Mouse (Mus musculus) gastrocnemius, postnatal 14 days (tissue): ENCODE measurements around the gene Akap13. TPM values are rescaled to one million over a fixed set of nuclear protein-coding genes. Genes with fewer than 3 reads are reported as not detected.

Source experiments
- DNase-seq: peaks from one replicate; pipeline ENCODE4 v3.0.0; 2021; ENCODE audit warnings: mixed read lengths
- intact Hi-C: fragments of 180-260 bp; cut with DNase I; formaldehyde crosslinking; loops from one replicate; pipeline ENCODE4 v1.15.1; 2025; ENCODE audit warnings: low total_unique reads
- total RNA-seq, 2 experiments: library from RNA; stranded (reverse); gene quantifications; 2 replicates each; pipeline ENCODE4 v1.2.3; 2021

Gene Akap13
- total RNA-seq, 2 experiments from 2014 or later, result 65.0 to 73.0 TPM

DNA sequence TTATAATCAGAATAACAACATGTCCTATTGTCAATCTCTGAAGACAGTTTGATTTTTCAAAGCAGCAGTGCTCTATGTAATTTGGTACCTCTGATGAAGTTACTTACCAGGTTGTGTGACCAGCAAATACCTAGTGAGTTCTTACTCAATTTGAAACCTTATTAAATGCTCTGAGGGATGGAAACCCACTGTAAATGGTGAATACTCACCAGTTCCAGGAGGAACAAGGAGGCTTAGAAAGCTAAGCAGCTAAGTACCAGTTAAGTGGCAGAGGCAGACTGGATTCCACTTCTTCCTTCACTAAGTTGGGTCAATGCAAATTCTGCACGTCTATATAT is 231.5 kb downstream of the Akap13 start:
- DNase-seq, result no peak
- intact Hi-C loops, result no loop called here

GRCm38 (mm10) chr7:75688144-75688543 is 232.8 kb downstream of the Akap13 start:
- intact Hi-C loops, result no loop called here

DNA sequence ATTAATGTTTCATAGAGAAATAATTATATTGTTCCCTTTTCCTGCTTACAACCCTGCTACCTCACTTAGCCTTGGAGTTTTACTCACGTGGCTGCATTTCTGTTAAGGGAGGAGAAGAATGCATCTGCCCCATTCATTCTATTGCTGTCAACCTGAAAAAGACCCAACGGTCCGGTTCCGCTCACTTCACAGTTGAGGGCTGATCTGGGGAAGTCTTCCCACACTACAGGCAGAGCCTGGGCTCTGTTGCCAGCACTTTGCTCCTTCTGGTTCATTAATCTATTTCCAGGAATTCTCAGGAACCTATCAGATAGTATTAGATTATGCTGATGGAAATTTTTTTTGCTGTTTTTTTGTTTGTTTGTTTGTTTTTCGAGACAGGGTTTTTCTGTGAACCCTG is 239.4 kb downstream of the Akap13 start:
- intact Hi-C loops, result no loop called here
- no peak for DNase-seq

More at GRCm38 (mm10) chr7:75688144-75688543, 232.8 kb downstream of the Akap13 start:
- DNase-seq, result no peak

- no peak for DNase-seq
- intact Hi-C loops, result no loop called here
Observed at GRCm38 (mm10) chr7:75699836-75700235, 244.5 kb downstream of the Akap13 start.

GRCm38 (mm10) chr7:75700771-75701345 is 245.5 kb downstream of the Akap13 start:
- intact Hi-C loops, result no loop called here
- DNase-seq, result no peak

- intact Hi-C loops, result no loop called here
- no peak for DNase-seq
Observed at GRCm38 (mm10) chr7:75701761-75702160, 246.4 kb downstream of the Akap13 start.

DNA sequence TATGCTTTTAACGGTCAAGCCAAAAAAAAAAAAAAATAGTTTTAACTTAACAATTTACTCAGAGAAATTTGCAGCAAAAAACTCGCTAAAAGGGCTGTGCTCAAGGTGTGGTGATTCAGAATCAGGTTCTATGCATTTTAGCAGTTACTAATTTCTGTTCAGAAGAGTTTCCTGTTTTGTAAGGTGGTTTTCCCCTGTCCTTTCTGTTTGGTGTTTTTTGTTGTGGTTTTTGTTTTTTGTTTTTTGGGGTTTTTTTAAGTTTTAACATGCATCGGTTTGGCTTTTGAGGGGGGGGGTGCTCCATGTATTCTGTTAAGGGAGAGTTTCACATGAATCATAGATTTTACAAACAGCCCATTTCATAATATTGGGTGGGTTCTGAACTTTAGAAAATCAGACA is 247.0 kb downstream of the Akap13 start:
- no peak for DNase-seq
- intact Hi-C loops, result no loop called here

DNA sequence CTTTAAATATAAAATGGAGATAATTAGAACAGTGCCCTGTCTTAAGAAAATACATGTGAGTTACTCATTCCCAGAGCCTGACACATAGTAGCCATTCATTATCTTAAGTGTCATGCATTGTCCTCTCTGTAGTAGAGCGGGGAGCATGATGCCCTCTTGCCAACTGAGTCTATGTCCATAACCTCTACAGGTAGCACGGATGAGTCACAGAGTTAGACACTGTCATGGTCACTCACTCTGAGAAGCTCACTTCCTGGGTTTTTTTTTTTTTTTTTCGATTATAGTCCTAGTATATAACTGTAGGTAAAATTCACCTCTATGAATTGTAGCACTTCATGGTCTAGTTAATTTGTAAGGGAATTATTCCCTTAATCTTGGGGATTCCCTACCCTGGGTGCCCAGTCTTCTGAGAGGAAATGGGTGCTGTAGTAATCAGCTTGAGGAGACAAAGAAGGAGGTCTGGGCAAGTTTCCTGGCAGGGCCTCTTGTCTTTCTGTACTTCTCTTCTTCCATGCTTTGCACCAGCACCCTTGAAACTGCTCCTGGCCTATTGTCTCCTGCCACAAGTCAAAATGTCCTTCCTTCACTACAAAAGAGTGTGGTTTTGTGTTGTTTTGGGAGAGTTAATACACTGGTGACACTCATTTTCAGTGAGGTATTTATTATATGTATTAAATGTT is 247.8 kb downstream of the Akap13 start:
- intact Hi-C loops, result no loop called here
- no peak for DNase-seq

GRCm38 (mm10) chr7:75704862-75705261 is 249.5 kb downstream of the Akap13 start:
- DNase-seq, result no peak
- intact Hi-C loops, result no loop called here

DNA sequence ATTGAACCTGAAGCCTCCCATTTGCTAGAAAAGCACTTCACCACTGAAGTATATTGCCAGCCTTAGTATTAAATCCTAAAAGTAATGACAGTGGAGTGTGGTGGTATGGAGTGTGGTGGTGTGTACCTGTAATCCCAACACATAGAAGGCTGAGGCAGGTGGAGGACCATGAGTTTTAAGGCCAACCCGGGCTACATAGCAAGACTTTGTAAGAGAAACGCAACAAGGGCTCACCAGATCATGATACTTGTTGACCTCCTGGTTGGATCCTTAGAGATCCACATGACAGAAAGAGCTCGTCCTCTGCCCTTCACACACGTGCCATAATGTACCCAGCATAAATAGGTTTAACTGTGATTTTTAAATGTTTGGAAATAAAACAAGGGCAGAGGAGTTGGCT is 254.6 kb downstream of the Akap13 start:
- no peak for DNase-seq
- intact Hi-C loops, result no loop called here

DNA sequence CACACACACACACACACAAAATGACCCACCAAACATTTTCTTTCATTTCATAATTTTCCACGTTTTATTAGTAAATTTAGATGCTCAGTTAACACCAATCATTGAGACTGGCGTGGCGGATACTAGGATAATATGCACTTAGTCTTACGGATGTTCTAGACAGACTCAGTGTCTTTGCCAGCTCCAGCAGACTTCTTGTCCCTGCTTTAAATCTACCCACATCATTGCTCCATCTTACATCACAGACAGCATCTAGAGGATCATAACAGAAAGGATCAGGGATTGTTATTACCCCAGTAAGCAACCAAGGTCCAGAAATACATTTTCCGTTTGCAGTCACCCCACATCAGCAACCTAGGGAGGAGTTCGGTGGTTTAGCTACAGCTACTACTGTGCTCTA is 255.6 kb downstream of the Akap13 start:
- intact Hi-C loops, result no loop called here
- no peak for DNase-seq

DNA sequence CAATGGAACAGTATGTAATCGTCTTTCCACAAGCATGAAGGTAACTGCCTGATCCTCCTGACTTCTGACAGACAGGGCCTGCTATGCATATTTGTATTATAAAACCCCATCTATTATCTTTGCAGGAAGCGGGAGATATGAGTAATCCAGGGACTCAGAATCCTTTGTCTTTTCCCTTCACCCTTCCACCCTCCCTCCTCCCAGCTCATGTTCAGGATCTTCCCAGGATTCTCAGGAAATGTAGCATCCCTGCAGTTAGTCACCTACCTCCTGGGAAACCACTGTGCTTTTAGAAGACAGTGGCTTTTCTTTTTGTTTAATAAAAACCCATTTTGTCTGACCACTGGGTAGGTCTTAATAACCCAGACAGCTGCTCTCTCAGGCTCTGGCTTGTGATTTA is 256.1 kb downstream of the Akap13 start:
- intact Hi-C loops, result no loop called here
- no peak for DNase-seq

GRCm38 (mm10) chr7:75712808-75713207 is 257.5 kb downstream of the Akap13 start:
- intact Hi-C loops, result no loop called here
- DNase-seq, result no peak

GRCm38 (mm10) chr7:75713959-75714358 is 258.6 kb downstream of the Akap13 start:
- intact Hi-C loops, result no loop called here
- no peak for DNase-seq

- intact Hi-C loops, result no loop called here
- DNase-seq, result no peak
Observed at GRCm38 (mm10) chr7:75715026-75715425, 259.7 kb downstream of the Akap13 start.

DNA sequence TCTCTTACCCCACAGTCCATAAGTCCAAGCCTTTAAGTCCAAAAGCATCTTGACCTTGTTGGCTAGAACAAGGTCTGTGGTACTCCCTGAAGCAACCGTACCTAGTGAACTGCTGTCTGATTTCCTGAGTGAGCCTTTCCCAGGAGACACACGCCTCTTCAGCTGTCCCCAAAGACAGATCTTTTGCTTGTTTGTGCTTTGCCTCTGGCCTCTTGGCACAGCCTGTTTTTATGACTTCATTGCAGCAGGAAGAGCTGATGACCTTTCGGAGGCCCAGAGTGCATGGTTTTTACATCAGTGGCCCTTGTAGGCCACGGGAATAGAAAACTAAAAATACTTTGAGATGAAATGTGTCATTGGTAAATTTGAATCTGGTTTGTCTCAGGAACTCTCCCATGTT is 260.6 kb downstream of the Akap13 start:
- intact Hi-C loops, result no loop called here

DNA sequence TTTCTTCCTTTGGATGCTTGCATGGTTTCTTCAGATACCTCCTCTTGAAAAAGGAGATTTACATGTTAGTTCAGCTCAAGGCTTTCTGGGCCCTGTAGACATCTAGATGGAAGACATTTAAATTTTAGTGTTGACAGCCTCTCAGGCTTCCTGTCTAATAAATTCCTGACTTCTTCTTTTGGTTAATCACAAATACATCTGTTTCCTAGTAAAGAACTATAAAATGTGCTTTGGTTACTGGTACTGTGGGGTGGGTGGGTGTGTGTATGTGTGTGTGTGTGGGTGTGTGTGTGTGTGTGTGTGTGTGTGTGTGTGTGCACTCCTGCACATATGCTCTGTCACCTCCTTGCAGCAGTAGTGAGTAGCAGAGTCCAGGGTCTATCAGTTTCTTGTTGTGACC is 262.0 kb downstream of the Akap13 start:
- intact Hi-C loops, result no loop called here
- DNase-seq, result no peak

More for the DNA sequence above, 260.6 kb downstream of the Akap13 start:
- DNase-seq, result peak; percentile 35

DNA sequence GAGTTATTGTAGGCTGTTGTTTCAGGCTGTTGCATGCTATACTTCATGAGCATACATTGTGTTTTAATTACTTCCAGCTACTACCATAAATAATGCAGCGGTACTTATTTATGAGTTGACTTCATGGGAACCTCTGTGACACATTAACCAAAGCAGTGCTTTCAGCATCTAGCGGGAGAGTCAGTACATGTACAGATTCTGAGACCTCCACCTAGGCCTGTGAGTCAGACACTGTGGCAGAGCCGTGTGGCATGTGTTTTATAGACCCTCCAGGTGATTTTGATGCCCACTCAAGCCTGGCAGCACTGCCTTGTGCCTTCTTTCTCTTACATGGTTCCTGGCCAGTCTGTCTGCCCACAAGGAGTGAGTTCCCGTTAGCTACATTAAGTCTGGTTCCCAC is 266.0 kb downstream of the Akap13 start:
- DNase-seq, result no peak
- intact Hi-C loops, result no loop called here

DNA sequence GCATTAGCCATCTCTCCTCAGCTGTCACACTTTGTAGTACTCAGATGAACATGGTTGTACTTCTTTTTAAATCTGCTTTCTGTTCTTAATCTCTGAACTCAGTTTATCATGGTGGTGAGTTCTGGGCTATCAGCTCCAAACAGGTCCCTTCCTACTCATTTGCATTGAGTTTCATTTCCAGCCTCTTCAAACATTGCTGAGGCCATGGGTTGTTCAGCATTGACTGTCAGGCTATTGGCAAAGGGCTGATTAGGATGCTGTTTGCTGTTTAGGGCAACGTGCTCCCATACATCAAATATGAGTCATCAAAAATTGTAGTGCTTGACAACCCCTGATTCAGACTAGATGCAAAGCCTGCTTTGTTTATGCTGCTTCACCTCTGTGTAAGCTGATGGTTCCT is 268.7 kb downstream of the Akap13 start:
- no peak for DNase-seq
- intact Hi-C loops, result no loop called here

- intact Hi-C loops, result no loop called here
- DNase-seq, result no peak
Observed at GRCm38 (mm10) chr7:75725899-75726298, 270.6 kb downstream of the Akap13 start.

DNA sequence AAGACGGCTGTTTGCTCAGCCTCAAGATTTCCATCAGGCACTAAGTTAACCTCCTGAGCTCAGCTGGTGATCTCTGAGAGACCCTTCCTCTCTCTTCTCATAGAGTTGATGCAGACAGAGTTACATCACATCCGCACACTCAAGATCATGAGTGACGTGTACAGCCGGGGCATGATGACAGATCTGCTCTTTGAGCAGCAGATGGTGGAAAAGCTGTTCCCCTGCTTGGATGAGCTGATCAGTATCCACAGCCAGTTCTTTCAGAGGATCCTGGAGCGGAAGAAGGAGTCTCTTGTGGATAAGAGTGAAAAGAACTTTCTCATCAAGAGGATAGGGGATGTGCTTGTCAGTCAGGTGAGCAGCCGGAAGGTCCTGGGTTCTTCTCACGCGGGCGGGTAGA is 271.5 kb downstream of the Akap13 start:
- intact Hi-C loops, result no loop called here
- no peak for DNase-seq

GRCm38 (mm10) chr7:75729652-75730051 is 274.3 kb downstream of the Akap13 start:
- no peak for DNase-seq
- intact Hi-C loops, result no loop called here
